ENCODE assay signal across 7 mouse cellular contexts in the genomic region with DNA sequence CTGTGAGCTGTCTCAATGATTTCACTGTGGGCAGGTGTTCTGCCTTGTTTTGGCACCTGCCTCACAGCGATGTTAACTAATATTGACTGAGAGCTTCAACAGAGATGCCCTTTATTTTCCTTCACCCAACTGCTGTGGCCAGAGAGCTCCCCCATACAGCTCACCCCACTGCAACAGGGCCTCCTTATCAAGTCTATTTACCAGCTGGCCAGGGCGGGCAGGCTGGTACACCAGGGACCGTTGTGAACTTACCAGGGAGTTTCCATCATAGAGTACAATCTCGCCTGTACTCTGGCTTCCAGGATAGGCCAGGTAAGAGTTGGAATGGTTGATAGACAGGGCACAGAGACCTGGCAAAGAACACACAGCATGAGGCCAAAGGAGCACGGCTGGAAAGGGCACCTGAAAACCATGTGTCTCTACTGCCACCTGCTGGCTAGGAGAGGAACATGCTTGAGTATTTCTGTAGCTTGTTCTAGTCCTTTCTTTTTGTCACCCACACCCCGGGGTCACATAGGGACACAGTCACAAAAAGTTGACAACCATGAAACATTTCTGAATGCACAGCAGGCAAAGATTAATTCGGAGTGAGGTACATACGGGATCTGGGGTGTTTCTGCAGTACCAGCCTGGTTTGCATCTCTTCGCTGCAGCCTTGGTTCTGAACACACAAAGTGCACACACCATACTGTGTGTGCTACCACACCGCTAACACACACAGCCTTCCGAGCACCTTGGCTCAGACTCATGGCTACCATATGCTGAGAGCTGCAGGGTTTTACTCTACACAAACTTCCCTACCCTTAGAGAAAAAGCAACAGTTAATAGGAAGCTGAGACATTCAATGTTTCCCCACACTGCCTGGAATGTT. TPM values are rescaled to one million over a fixed set of nuclear protein-coding genes. Genes with fewer than 3 reads are reported as not detected.
DNase-seq lines count a peak whose midpoint lies in the region; ATAC-seq lines count a peak whose summit lies in the region.

No protein-coding gene starts in this region.

- intact Hi-C loops in left cerebral cortex, postnatal 36 days (cut with DNase I) = loop anchor here (1.0 to 5.0 kb wide), 3 partner anchors 140 to 343 kb away; no protein-coding TSS in a partner anchor

- no peaks in the 10 kb centered on the region for H3K27me3 ChIP-seq in intestine, embryonic 16.5 days (replicated peaks; ENCODE audit: control insufficient read depth, insufficient read depth, low read length)
- H3K27me3 ChIP-seq in midbrain, embryonic 12.5 days = no peaks in the 10 kb centered on the region

- 0 out of 2 replicates have a peak, but pooled peaks cover 4% of the 10 kb centered on the region for H3K36me3 ChIP-seq in intestine, embryonic 16.5 days (ENCODE audit: control insufficient read depth, insufficient read depth, low read length)
- no peaks in the 10 kb centered on the region for H3K36me3 ChIP-seq in midbrain, embryonic 12.5 days

- H3K4me1 ChIP-seq in intestine, embryonic 16.5 days (ENCODE audit: control insufficient read depth, insufficient read depth, low read length) = no peaks in the 10 kb centered on the region
- H3K4me1 ChIP-seq in midbrain, embryonic 12.5 days = no peaks in the 10 kb centered on the region; the same call in 1 of the 2 replicates

- peak; percentile 11; the same call in 1 of the 2 replicates for ATAC-seq in intestine, embryonic 16.5 days
- ATAC-seq in midbrain, embryonic 12.5 days (ENCODE audit: low FRiP score, low read depth) = peak; percentile 74

- peak; percentile 86 for DNase-seq in adipocyte (ENCODE audit: low spot score)
- peak; percentile 91 to 93 for DNase-seq in cerebellum, postnatal 14 days
- DNase-seq in frontal cortex, postnatal 36 days (ENCODE audit: low spot score in 2 of 2) = peak; percentile 73 to 80
- DNase-seq in left cerebral cortex, postnatal 36 days (ENCODE audit: low spot score in 2 of 2) = peak; percentile 60 to 70
- peak; percentile 65 for DNase-seq in right cerebral cortex, postnatal 4 days

- H3K27ac ChIP-seq in intestine, embryonic 16.5 days (ENCODE audit: low read length) = no peak overlapping the region
- H3K27ac ChIP-seq in midbrain, embryonic 12.5 days (replicated peaks) = no peak overlapping the region

- H3K4me3 ChIP-seq in intestine, embryonic 16.5 days (ENCODE audit: low read length) = no peak overlapping the region
- H3K4me3 ChIP-seq in midbrain, embryonic 12.5 days = no peak overlapping the region

- WGBS in intestine, embryonic 16.5 days = 47% methylated on average over 11 of the region's 11 CpGs
- WGBS in midbrain, embryonic 12.5 days = 48% methylated on average over 11 of the region's 11 CpGs

- peak overlapping the region; percentile 22; the same call in 1 of the 2 replicates for H3K9ac ChIP-seq in intestine, embryonic 16.5 days (ENCODE audit: low read depth, low read length)
- H3K9ac ChIP-seq in midbrain, embryonic 12.5 days (replicated peaks) = no peak overlapping the region

- no peak overlapping the region for H3K4me2 ChIP-seq in intestine, embryonic 16.5 days (ENCODE audit: low read depth, low read length)
- no peak overlapping the region for H3K4me2 ChIP-seq in midbrain, embryonic 12.5 days (replicated peaks)

- H3K9me3 ChIP-seq in intestine, embryonic 16.5 days (ENCODE audit: control insufficient read depth, low read length) = no peaks in the 10 kb centered on the region
- H3K9me3 ChIP-seq in midbrain, embryonic 12.5 days = no peaks in the 10 kb centered on the region

RNA-seq across cellular contexts. Expression of gene Wipi1, which starts 26.7 kb away (rescaled TPM):
- polyA plus RNA-seq in intestine, embryonic 16.5 days (2015; fragmentation: Nextera tagmentation; extraction: Ambion mirVana) = 27.3 and 27.5 TPM in 2 replicates
- total RNA-seq in left cerebral cortex, postnatal 36 days (2021) = 10 to 100 TPM; 22.3 to 22.7 TPM
- 17.8 and 20.1 TPM in 2 replicates for polyA plus RNA-seq in midbrain, embryonic 12.5 days (2016; fragmentation: Nextera tagmentation; extraction: Ambion mirVana)
